In genomic region chr19:3851979-3852681, GRCm38 (mm10) we compare ENCODE assay signal across 8 mouse cellular contexts. TPM values are rescaled to one million over a fixed set of nuclear protein-coding genes. Genes with fewer than 3 reads are reported as not detected.
A peak's percentile ranks its signal among the peaks of the same experiment; 100 is the strongest.
DNase-seq lines count a peak whose midpoint lies in the region; ATAC-seq and TF ChIP-seq lines count a peak whose summit lies in the region.

No protein-coding gene starts in this region.

- peaks cover 10% of the 10 kb centered on the region; the same call in 1 of the 2 replicates for H3K4me1 ChIP-seq in intestine, postnatal 0 days (replicated peaks; ENCODE audit: control insufficient read depth, insufficient read depth, low read length)
- peaks cover 29% of the 10 kb centered on the region for H3K4me1 ChIP-seq in limb, embryonic 14.5 days (ENCODE audit: control insufficient read depth, insufficient read depth, low read length)
- H3K4me1 ChIP-seq in midbrain, embryonic 14.5 days (ENCODE audit: control insufficient read depth, insufficient read depth, low read length), result peaks cover 30% of the 10 kb centered on the region
- peaks cover 27% of the 10 kb centered on the region for H3K4me1 ChIP-seq in stomach, embryonic 15.5 days

- DNase-seq in layer of hippocampus, adult 11-12 months (ENCODE audit: low spot score), result peak; percentile 44
- no peak for DNase-seq in layer of hippocampus, adult 9-10 months (ENCODE audit: low spot score)
- peak; percentile 65 to 66 for DNase-seq in cerebellum, postnatal 36 days
- no peak for DNase-seq in limb, embryonic 14.5 days (ENCODE audit: low spot score)
- peak; percentile 66 for DNase-seq in midbrain, embryonic 14.5 days

- H3K36me3 ChIP-seq in intestine, postnatal 0 days (ENCODE audit: control insufficient read depth, insufficient read depth), result no peaks in the 10 kb centered on the region
- no peaks in the 10 kb centered on the region for H3K36me3 ChIP-seq in limb, embryonic 14.5 days (ENCODE audit: control insufficient read depth, insufficient read depth, low read length)
- no peaks in the 10 kb centered on the region for H3K36me3 ChIP-seq in midbrain, embryonic 14.5 days (ENCODE audit: control insufficient read depth, insufficient read depth, low read length)
- H3K36me3 ChIP-seq in stomach, embryonic 15.5 days, result no peaks in the 10 kb centered on the region

- under 1% methylated on average over 70 of the region's 74 CpGs for WGBS in intestine, postnatal 0 days
- under 1% methylated on average over 39 of the region's 74 CpGs for WGBS in limb, embryonic 14.5 days
- WGBS in midbrain, embryonic 14.5 days, result under 1% methylated on average over 71 of the region's 74 CpGs
- WGBS in stomach, embryonic 15.5 days, result under 1% methylated on average over 64 of the region's 74 CpGs

- H3K9ac ChIP-seq in intestine, postnatal 0 days (ENCODE audit: low read depth, low read length), result peak overlapping the region; percentile 98
- peak overlapping the region; percentile 83 for H3K9ac ChIP-seq in limb, embryonic 14.5 days (ENCODE audit: low read depth, low read length, severe bottlenecking)
- H3K9ac ChIP-seq in midbrain, embryonic 14.5 days (replicated peaks; ENCODE audit: low read length), result peak overlapping the region; percentile 84
- peak overlapping the region; percentile 84 for H3K9ac ChIP-seq in stomach, embryonic 15.5 days

- H3K9me3 ChIP-seq in intestine, postnatal 0 days (ENCODE audit: control insufficient read depth), result no peaks in the 10 kb centered on the region
- no peaks in the 10 kb centered on the region for H3K9me3 ChIP-seq in limb, embryonic 14.5 days (ENCODE audit: control insufficient read depth, low read length)
- H3K9me3 ChIP-seq in midbrain, embryonic 14.5 days (ENCODE audit: control insufficient read depth, low read length), result no peaks in the 10 kb centered on the region
- H3K9me3 ChIP-seq in stomach, embryonic 15.5 days, result no peaks in the 10 kb centered on the region

- peak overlapping the region; percentile 93 for H3K4me3 ChIP-seq in intestine, postnatal 0 days (ENCODE audit: low read depth, low read length)
- peak overlapping the region; percentile 89 for H3K4me3 ChIP-seq in limb, embryonic 14.5 days (replicated peaks; ENCODE audit: low read length)
- peak overlapping the region; percentile 82 for H3K4me3 ChIP-seq in midbrain, embryonic 14.5 days (replicated peaks; ENCODE audit: low read depth, low read length)
- H3K4me3 ChIP-seq in stomach, embryonic 15.5 days (replicated peaks), result peak overlapping the region; percentile 90

- H3K27me3 ChIP-seq in intestine, postnatal 0 days (replicated peaks; ENCODE audit: control insufficient read depth, insufficient read depth, low read length), result no peaks in the 10 kb centered on the region
- no peaks in the 10 kb centered on the region for H3K27me3 ChIP-seq in limb, embryonic 14.5 days (ENCODE audit: control insufficient read depth, insufficient read depth, low read length)
- no peaks in the 10 kb centered on the region for H3K27me3 ChIP-seq in midbrain, embryonic 14.5 days (ENCODE audit: control insufficient read depth, insufficient read depth, low read length)
- no peaks in the 10 kb centered on the region for H3K27me3 ChIP-seq in stomach, embryonic 15.5 days (replicated peaks)

- peak; percentile 4; the same call in 1 of the 2 replicates for ATAC-seq in granulocyte monocyte progenitor cell, adult 5-6 weeks (replicated peaks; ENCODE audit: poor library complexity, severe bottlenecking)
- ATAC-seq in intestine, postnatal 0 days, result no peak; the same call in 1 of the 2 replicates
- no peak; the same call in 1 of the 2 replicates for ATAC-seq in limb, embryonic 14.5 days (ENCODE audit: low FRiP score, low read depth)
- peak; percentile 67 for ATAC-seq in midbrain, embryonic 14.5 days (ENCODE audit: low FRiP score, low TSS enrichment)
- ATAC-seq in stomach, embryonic 15.5 days (ENCODE audit: insufficient read depth, low FRiP score, low read depth), result peak; percentile 6; the same call in 1 of the 2 replicates

- TF ChIP-seq CTCF in intestine, postnatal 0 days (IDR thresholded peaks at IDR 0.05; ENCODE audit: low read depth), result 0 out of 2 replicates have a peak, but pooled peaks have one; percentile 5

- TF ChIP-seq POLR2A in limb, embryonic 14.5 days (IDR thresholded peaks at IDR 0.05; ENCODE audit: borderline replicate concordance, extremely low read depth, insufficient read depth, insufficient read length), result no peak

- H3K27ac ChIP-seq in intestine, postnatal 0 days (ENCODE audit: low read depth, low read length), result peak overlapping the region; percentile 100
- H3K27ac ChIP-seq in limb, embryonic 14.5 days (replicated peaks; ENCODE audit: low read depth, low read length), result peak overlapping the region; percentile 95
- peak overlapping the region; percentile 96 for H3K27ac ChIP-seq in midbrain, embryonic 14.5 days (replicated peaks; ENCODE audit: low read depth, low read length)
- peak overlapping the region; percentile 99 for H3K27ac ChIP-seq in stomach, embryonic 15.5 days

- peak overlapping the region; percentile 82 for H3K4me2 ChIP-seq in intestine, postnatal 0 days (replicated peaks; ENCODE audit: low read depth)
- H3K4me2 ChIP-seq in limb, embryonic 14.5 days (replicated peaks; ENCODE audit: low read depth, low read length, severe bottlenecking), result peak overlapping the region; percentile 83
- H3K4me2 ChIP-seq in midbrain, embryonic 14.5 days (ENCODE audit: low read length), result peak overlapping the region; percentile 64
- H3K4me2 ChIP-seq in stomach, embryonic 15.5 days, result peak overlapping the region; percentile 89

RNA-seq across cellular contexts. Expression of gene Chka, which starts 0.6 kb away (rescaled TPM):
- total RNA-seq in granulocyte monocyte progenitor cell, adult 5-6 weeks (2014; fragmentation: Nextera tagmentation), result 30.2 and 50.6 TPM in 2 replicates
- total RNA-seq in granulocyte monocyte progenitor cell, adult 5-6 weeks (2017), result 32.7 and 37.2 TPM in 2 replicates
- polyA plus RNA-seq in intestine, postnatal 0 days (2015; fragmentation: Nextera tagmentation; extraction: Ambion mirVana), result 113 and 155 TPM in 2 replicates
- 65.4 and 68.6 TPM in 2 replicates for polyA plus RNA-seq in limb, embryonic 14.5 days (2012; rRNA removed)
- 32.7 and 37.2 TPM in 2 replicates for polyA plus RNA-seq in limb, embryonic 14.5 days (2014; fragmentation: Nextera tagmentation; extraction: Ambion mirVana)
- polyA plus RNA-seq in midbrain, embryonic 14.5 days (2014; fragmentation: Nextera tagmentation; extraction: Ambion mirVana), result 50.2 and 51.8 TPM in 2 replicates
- 56.9 and 65.3 TPM in 2 replicates for polyA plus RNA-seq in stomach, embryonic 15.5 days (2015; fragmentation: Nextera tagmentation; extraction: Ambion mirVana)

RNA-seq across cellular contexts. Expression of gene Tcirg1, which starts 54.8 kb away (rescaled TPM):
- total RNA-seq in granulocyte monocyte progenitor cell, adult 5-6 weeks (2014; fragmentation: Nextera tagmentation), result 165 and 253 TPM in 2 replicates
- total RNA-seq in granulocyte monocyte progenitor cell, adult 5-6 weeks (2017), result 159 and 178 TPM in 2 replicates
- polyA plus RNA-seq in intestine, postnatal 0 days (2015; fragmentation: Nextera tagmentation; extraction: Ambion mirVana), result 76.2 and 83.0 TPM in 2 replicates
- polyA plus RNA-seq in limb, embryonic 14.5 days (2012; rRNA removed), result 145 and 191 TPM in 2 replicates
- 36.8 and 37.8 TPM in 2 replicates for polyA plus RNA-seq in limb, embryonic 14.5 days (2014; fragmentation: Nextera tagmentation; extraction: Ambion mirVana)
- 7.4 and 11.0 TPM in 2 replicates for polyA plus RNA-seq in midbrain, embryonic 14.5 days (2014; fragmentation: Nextera tagmentation; extraction: Ambion mirVana)
- 34.7 and 42.6 TPM in 2 replicates for polyA plus RNA-seq in stomach, embryonic 15.5 days (2015; fragmentation: Nextera tagmentation; extraction: Ambion mirVana)

Comparison
In these comparisons a context has a peak if more than half of its experiments do, and no peak if none do; other contexts are left out.
1. DNase-seq: peak in layer of hippocampus, adult 11-12 months (single experiment), cerebellum, postnatal 36 days (2 of 2) and midbrain, embryonic 14.5 days (single experiment); none in layer of hippocampus, adult 9-10 months (single experiment) and limb, embryonic 14.5 days (single experiment).
2. ATAC-seq: peak in granulocyte monocyte progenitor cell, adult 5-6 weeks (single experiment), midbrain, embryonic 14.5 days (single experiment) and stomach, embryonic 15.5 days (single experiment); none in intestine, postnatal 0 days (single experiment) and limb, embryonic 14.5 days (single experiment).
3. Peak in every context shown above with its lines, with median percentiles within 50 percentile points of each other: H3K27ac ChIP-seq, H3K4me2 ChIP-seq, H3K4me3 ChIP-seq and H3K9ac ChIP-seq.